Mouse (Mus musculus): ENCODE results near the gene Por. TPM values are rescaled to one million over a fixed set of nuclear protein-coding genes. Genes with fewer than 3 reads are reported as not detected.

The Por gene
- total and polyA plus RNA-seq, 3 experiments: 26.7 to 91.1 (median 90.4) TPM

DNA sequence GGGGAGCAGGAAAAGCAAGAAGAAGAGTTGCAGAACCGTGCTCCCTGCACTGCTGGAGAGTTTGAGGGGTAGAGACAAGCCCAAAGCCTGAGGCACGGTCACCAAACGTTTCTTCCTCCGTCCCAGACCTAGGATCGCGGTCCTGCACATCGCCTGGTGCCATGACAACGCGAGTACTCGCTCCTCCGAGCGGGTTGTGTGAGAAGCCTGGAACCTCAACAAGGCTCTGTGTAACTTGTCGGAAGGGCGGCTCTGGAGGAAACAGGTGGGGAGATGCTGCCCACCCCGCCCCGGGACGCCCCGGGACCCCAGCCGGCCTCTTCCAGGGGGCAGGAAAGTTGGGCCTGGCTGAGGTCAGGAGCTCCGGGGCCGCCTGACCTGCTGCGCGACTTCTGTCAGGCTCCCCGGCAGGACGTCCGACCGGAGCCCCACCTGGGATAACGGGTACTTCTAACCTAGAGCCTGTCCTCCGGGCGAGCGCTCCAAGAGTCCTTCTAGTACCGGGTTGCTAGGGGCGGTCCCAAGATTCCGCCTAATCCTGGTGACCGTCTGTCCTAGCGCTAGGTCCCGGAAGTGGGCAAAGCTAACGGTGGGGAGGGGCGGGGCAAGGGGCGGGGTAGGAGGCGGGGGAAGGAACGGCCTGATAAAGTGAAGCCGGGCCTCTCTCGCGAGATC is 108.1 kb downstream of the Por start, which contains the start of gene Styxl1:
Gene Styxl1, minus strand, starts transcription at position 590 of the 675 bp plus-strand sequence.
- DNase-seq (ENCODE audit: low spot score) (peak; percentile 48), ATAC-seq (ENCODE audit: extremely low read depth, insufficient number of reproducible peaks, low FRiP score, poor library complexity, severe bottlenecking) (no peak)
- H3K4me1 ChIP-seq (ENCODE audit: insufficient read depth, low read depth, low read length): peaks cover 49% of the 10 kb centered on the region
- peaks cover 8% of the 10 kb centered on the region for H3K27me3 ChIP-seq (ENCODE audit: insufficient read depth, low read length)
- TF ChIP-seq GATA2 (IDR thresholded peaks at IDR 0.05; ENCODE audit: borderline replicate concordance, low read depth, low read length): no peak
- TF ChIP-seq GATA1 (IDR thresholded peaks at IDR 0.05; ENCODE audit: borderline replicate concordance, low read length): no peak
- no peak for TF ChIP-seq CTCF (IDR thresholded peaks at IDR 0.05; ENCODE audit: low read depth, low read length)
- TF ChIP-seq TAL1 (conservative IDR thresholded peaks at IDR 0.05; ENCODE audit: low read depth, low read length): no peak
- TF ChIP-seq POLR2AphosphoS5 (IDR thresholded peaks at IDR 0.05; ENCODE audit: insufficient replicate concordance, low read depth, low read length): no peak
- H3K36me3 ChIP-seq (replicated peaks): peaks cover 35% of the 10 kb centered on the region
- H3K9me3 ChIP-seq (replicated peaks): no peaks in the 10 kb centered on the region
- peak within 1 kb of the TSS; percentile 91 for H3K4me3 ChIP-seq (ENCODE audit: low read depth, low read length)

DNA sequence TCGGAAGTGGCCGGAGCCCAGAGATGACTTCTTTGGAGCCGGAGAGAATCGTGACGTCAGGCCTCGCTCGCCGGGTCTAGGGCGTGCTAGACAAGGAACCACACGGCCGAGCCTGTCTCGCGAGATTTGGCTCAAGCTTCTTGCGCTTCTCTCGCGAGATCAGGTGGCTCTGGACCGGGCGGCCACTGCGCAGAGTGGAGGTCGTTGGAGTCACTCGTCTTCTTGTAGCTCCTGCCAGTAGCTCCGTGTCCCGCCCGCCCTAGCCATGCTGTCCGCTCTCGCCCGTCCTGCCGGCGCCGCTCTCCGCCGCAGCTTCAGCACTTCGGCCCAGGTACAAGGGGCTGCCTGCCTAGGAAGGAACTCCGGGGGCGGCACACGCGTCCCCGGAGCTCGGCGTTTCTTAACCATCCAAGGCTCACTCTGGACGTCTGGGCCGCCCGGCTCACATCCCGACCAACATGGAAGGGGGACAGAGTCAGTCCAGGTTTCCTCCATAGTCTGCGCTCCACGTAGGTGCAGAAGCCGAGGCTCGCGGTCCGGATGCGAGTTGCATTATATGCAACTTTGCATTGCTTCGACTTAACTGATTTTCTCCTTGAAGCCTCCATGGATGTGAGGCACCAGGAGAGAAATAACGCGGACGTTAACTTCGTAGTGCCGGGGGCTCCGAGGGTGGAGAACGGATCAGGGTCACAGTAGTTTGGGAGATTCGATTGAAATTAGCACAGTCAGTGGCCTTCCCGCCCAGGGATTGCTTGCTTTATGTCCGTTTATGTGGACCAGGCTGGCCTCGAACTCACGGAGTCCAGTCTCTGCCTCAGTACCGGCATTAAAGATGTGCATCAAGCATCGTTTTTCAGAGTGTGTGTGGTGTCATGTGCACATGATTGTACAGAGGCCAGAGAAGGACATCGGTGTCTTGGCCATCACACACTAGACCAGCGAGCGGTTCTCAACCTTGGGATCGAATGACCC is 108.9 kb downstream of the Por start, which contains the start of gene Mdh2:
Gene Mdh2, plus strand, starts transcription at position 10 of the 975 bp plus-strand sequence.
- no peaks in the 10 kb centered on the region for H3K9me3 ChIP-seq (replicated peaks)
- H3K27me3 ChIP-seq (ENCODE audit: insufficient read depth, low read length): peaks cover 5% of the 10 kb centered on the region; the same call in 1 of the 2 replicates
- H3K4me1 ChIP-seq (ENCODE audit: insufficient read depth, low read depth, low read length): peaks cover 54% of the 10 kb centered on the region
- H3K36me3 ChIP-seq (replicated peaks): peaks cover 43% of the 10 kb centered on the region
- DNase-seq (ENCODE audit: low spot score) (peak; percentile 98), ATAC-seq (ENCODE audit: extremely low read depth, insufficient number of reproducible peaks, low FRiP score, poor library complexity, severe bottlenecking) (peak; percentile 90)
- H3K4me3 ChIP-seq (ENCODE audit: low read depth, low read length): peak within 1 kb of the TSS; percentile 91
- no peak for TF ChIP-seq TAL1 (conservative IDR thresholded peaks at IDR 0.05; ENCODE audit: low read depth, low read length)
- no peak for TF ChIP-seq GATA1 (IDR thresholded peaks at IDR 0.05; ENCODE audit: borderline replicate concordance, low read length)
- no peak for TF ChIP-seq CTCF (IDR thresholded peaks at IDR 0.05; ENCODE audit: low read depth, low read length)
- no peak for TF ChIP-seq GATA2 (IDR thresholded peaks at IDR 0.05; ENCODE audit: borderline replicate concordance, low read depth, low read length)

DNA sequence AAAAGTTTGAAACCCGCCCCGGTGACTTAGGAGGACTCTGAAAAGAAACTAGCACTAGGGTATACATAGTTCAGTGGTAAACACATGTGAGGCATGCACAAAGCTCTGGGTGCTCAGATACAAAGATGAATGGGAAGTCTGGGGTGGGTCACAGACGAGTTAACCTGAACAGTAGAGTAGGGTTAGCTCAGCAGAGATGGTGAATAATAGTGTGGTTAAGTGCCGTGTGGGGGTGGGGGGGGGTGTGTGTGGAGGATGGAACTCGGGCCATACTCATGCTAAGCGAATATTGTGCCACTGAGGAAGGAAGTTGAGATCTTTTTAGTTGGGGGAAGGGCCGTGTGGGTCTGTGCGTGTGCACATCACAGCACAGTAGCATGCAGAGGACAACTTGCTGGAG is 110.5 kb downstream of the Por start:
- no peaks in the 10 kb centered on the region for H3K27me3 ChIP-seq (ENCODE audit: insufficient read depth, low read length)
- H3K4me1 ChIP-seq (ENCODE audit: insufficient read depth, low read depth, low read length): peaks cover 59% of the 10 kb centered on the region
- no peak for ATAC-seq (ENCODE audit: extremely low read depth, insufficient number of reproducible peaks, low FRiP score, poor library complexity, severe bottlenecking)
- peak overlapping the region; percentile 91 for H3K4me3 ChIP-seq (ENCODE audit: low read depth, low read length)
- DNase-seq (ENCODE audit: low spot score): no peak
- no peaks in the 10 kb centered on the region for H3K9me3 ChIP-seq (replicated peaks)
- peaks cover 59% of the 10 kb centered on the region for H3K36me3 ChIP-seq (replicated peaks)
- TF ChIP-seq TAL1 (conservative IDR thresholded peaks at IDR 0.05; ENCODE audit: low read depth, low read length) (no peak), GATA2 (IDR thresholded peaks at IDR 0.05; ENCODE audit: borderline replicate concordance, low read depth, low read length) (no peak), GATA1 (IDR thresholded peaks at IDR 0.05; ENCODE audit: borderline replicate concordance, low read length) (no peak), CTCF (IDR thresholded peaks at IDR 0.05; ENCODE audit: low read depth, low read length) (no peak), POLR2AphosphoS5 (IDR thresholded peaks at IDR 0.05; ENCODE audit: insufficient replicate concordance, low read depth, low read length) (no peak)

GRCm38 (mm10) chr5:135782901-135783300 is 113.1 kb downstream of the Por start:
- Histone ChIP-seq H3K36me3 (replicated peaks) (peaks cover 81% of the 10 kb centered on the region), H3K9me3 (replicated peaks) (no peaks in the 10 kb centered on the region), H3K4me1 (ENCODE audit: insufficient read depth, low read depth, low read length) (peaks cover 55% of the 10 kb centered on the region), H3K4me3 (ENCODE audit: low read depth, low read length) (no peak overlapping the region), H3K27me3 (ENCODE audit: insufficient read depth, low read length) (no peaks in the 10 kb centered on the region)
- TF ChIP-seq CTCF (IDR thresholded peaks at IDR 0.05; ENCODE audit: low read depth, low read length) (no peak), TAL1 (conservative IDR thresholded peaks at IDR 0.05; ENCODE audit: low read depth, low read length) (no peak), POLR2AphosphoS5 (IDR thresholded peaks at IDR 0.05; ENCODE audit: insufficient replicate concordance, low read depth, low read length) (no peak), GATA2 (IDR thresholded peaks at IDR 0.05; ENCODE audit: borderline replicate concordance, low read depth, low read length) (no peak), GATA1 (IDR thresholded peaks at IDR 0.05; ENCODE audit: borderline replicate concordance, low read length) (no peak)
- ATAC-seq (ENCODE audit: extremely low read depth, insufficient number of reproducible peaks, low FRiP score, poor library complexity, severe bottlenecking) (no peak), DNase-seq (ENCODE audit: low spot score) (no peak)

Other genes starting within 250 kb of the Por start
- not detected in 2 replicates for gene Hip1, start 124.9 kb upstream of the Por start, total RNA-seq (2014; fragmentation: Nextera tagmentation)
- gene Hip1, start 124.9 kb upstream of the Por start, total RNA-seq (2017): 0.17 and 0.38 TPM in 2 replicates
- not detected in 2 replicates for gene Hip1, start 124.9 kb upstream of the Por start, polyA plus RNA-seq (2012)
- not detected in 2 replicates for gene Ccl26, start 106.5 kb upstream of the Por start, total RNA-seq (2014; fragmentation: Nextera tagmentation)
- gene Ccl26, start 106.5 kb upstream of the Por start, total RNA-seq (2017): not detected in 2 replicates
- not detected in 2 replicates for gene Ccl26, start 106.5 kb upstream of the Por start, polyA plus RNA-seq (2012)
- not detected in 2 replicates for gene Ccl24, start 97.0 kb upstream of the Por start, total RNA-seq (2014; fragmentation: Nextera tagmentation)
- gene Ccl24, start 97.0 kb upstream of the Por start, total RNA-seq (2017): 0.12 TPM in 1 of 2 replicates, not detected in the other
- gene Ccl24, start 97.0 kb upstream of the Por start, polyA plus RNA-seq (2012): not detected in 2 replicates
- gene Rhbdd2, start 37.4 kb upstream of the Por start, total RNA-seq (2014; fragmentation: Nextera tagmentation): 21.1 and 29.4 TPM in 2 replicates
- 6.3 and 6.7 TPM in 2 replicates for gene Rhbdd2, start 37.4 kb upstream of the Por start, total RNA-seq (2017)
- gene Rhbdd2, start 37.4 kb upstream of the Por start, polyA plus RNA-seq (2012): 9.8 and 15.5 TPM in 2 replicates
- 8.5 and 17.8 TPM in 2 replicates for gene Tmem120a, start 74.4 kb downstream of the Por start, total RNA-seq (2014; fragmentation: Nextera tagmentation)
- 17.3 and 18.0 TPM in 2 replicates for gene Tmem120a, start 74.4 kb downstream of the Por start, total RNA-seq (2017)
- 13.3 and 14.2 TPM in 2 replicates for gene Tmem120a, start 74.4 kb downstream of the Por start, polyA plus RNA-seq (2012)
- gene Styxl1, start 108.4 kb downstream of the Por start, total RNA-seq (2014; fragmentation: Nextera tagmentation): 0.49 and 0.68 TPM in 2 replicates
- gene Styxl1, start 108.4 kb downstream of the Por start, total RNA-seq (2017): 0.12 TPM in 1 of 2 replicates, not detected in the other
- gene Styxl1, start 108.4 kb downstream of the Por start, polyA plus RNA-seq (2012): not detected in 2 replicates
- gene Mdh2, start 108.4 kb downstream of the Por start, total RNA-seq (2014; fragmentation: Nextera tagmentation): 200 and 245 TPM in 2 replicates
- gene Mdh2, start 108.4 kb downstream of the Por start, total RNA-seq (2017): 141 and 153 TPM in 2 replicates
- 664 and 799 TPM in 2 replicates for gene Mdh2, start 108.4 kb downstream of the Por start, polyA plus RNA-seq (2012)
- gene Srrm3, start 136.9 kb downstream of the Por start, total RNA-seq (2014; fragmentation: Nextera tagmentation): not detected in 2 replicates
- 0.38 and 0.41 TPM in 2 replicates for gene Srrm3, start 136.9 kb downstream of the Por start, total RNA-seq (2017)
- gene Srrm3, start 136.9 kb downstream of the Por start, polyA plus RNA-seq (2012): not detected in 2 replicates
- not detected in 2 replicates for gene Hspb1, start 217.9 kb downstream of the Por start, total RNA-seq (2014; fragmentation: Nextera tagmentation)
- 0.12 TPM in 1 of 2 replicates, not detected in the other for gene Hspb1, start 217.9 kb downstream of the Por start, total RNA-seq (2017)
- not detected in 2 replicates for gene Hspb1, start 217.9 kb downstream of the Por start, polyA plus RNA-seq (2012)

All from G1E (cell line).